Mouse (Mus musculus): ENCODE results near the gene Tlcd2.

DNA sequence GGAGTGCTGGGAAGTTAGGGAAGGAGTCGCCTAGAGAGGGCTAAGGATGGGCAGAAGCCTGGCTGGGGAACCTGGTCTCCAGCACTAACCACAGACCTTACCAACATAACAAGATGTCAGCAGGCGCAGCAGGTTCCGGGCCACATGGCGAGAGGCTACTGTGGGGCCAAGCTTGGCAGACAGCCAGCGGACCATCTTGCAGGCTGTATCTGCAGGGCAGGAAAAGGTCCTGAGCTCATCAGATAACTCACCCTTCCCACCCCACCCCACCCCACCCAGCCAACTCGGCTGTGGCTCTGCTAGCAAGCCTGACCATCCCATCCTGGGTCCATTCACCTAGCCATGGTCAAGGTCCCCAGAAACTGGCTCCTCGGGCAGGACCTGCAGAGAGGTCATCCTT lies 11.8 kb upstream of the Tlcd2 start:
- TF ChIP-seq CTCF (IDR thresholded peaks at IDR 0.05; ENCODE audit: borderline replicate concordance, insufficient read depth, low read length) (no peak), POLR2A (IDR thresholded peaks at IDR 0.05; ENCODE audit: low read depth, low read length) (no peak)
